Mouse (Mus musculus): ENCODE results near the gene Ctdnep1. TPM values are rescaled to one million over a fixed set of nuclear protein-coding genes. Genes with fewer than 3 reads are reported as not detected.
"Not testable (repeated sequence)": the region's sequence is repeated elsewhere in the genome, so short reads cannot be mapped to it uniquely, and the experiment has no call there.

Gene Ctdnep1
- polyA plus RNA-seq, 1 experiment = 176 TPM

- H3K27ac ChIP-seq (ENCODE audit: insufficient read depth, low read depth, low read length) = no peak within 1 kb of the TSS
- peaks cover 5% of the 10 kb centered on the region; the same call in 1 of the 2 replicates for H3K4me1 ChIP-seq (ENCODE audit: control insufficient read depth, insufficient read depth, low read length)
- TF ChIP-seq CTCF (IDR thresholded peaks at IDR 0.05; ENCODE audit: low read depth, low read length) = no peak
- TF ChIP-seq POLR2A (IDR thresholded peaks at IDR 0.05; ENCODE audit: borderline replicate concordance, low read depth, low read length) = no peak
- H3K4me3 ChIP-seq (ENCODE audit: insufficient read depth, low read length) = peak within 1 kb of the TSS; percentile 41
Measured at GRCm38 (mm10) chr11:69948066-69948762, 32.7 kb upstream of the Ctdnep1 start, which contains the start of gene Slc2a4. TSS of gene Slc2a4 (minus strand) at chr11:69948188.

GRCm38 (mm10) chr11:69948763-69949150 lies 32.2 kb upstream of the Ctdnep1 start:
- Histone ChIP-seq H3K27ac (ENCODE audit: insufficient read depth, low read depth, low read length) (no peak overlapping the region), H3K4me3 (ENCODE audit: insufficient read depth, low read length) (peak overlapping the region; percentile 41), H3K4me1 (ENCODE audit: control insufficient read depth, insufficient read depth, low read length) (peaks cover 5% of the 10 kb centered on the region; the same call in 1 of the 2 replicates)
- TF ChIP-seq CTCF (IDR thresholded peaks at IDR 0.05; ENCODE audit: low read depth, low read length) (peak; percentile 76), POLR2A (IDR thresholded peaks at IDR 0.05; ENCODE audit: borderline replicate concordance, low read depth, low read length) (no peak)

GRCm38 (mm10) chr11:69950807-69951459 lies 30.0 kb upstream of the Ctdnep1 start:
- Histone ChIP-seq H3K27ac (ENCODE audit: insufficient read depth, low read depth, low read length) (no peak overlapping the region), H3K4me3 (ENCODE audit: insufficient read depth, low read length) (no peak overlapping the region), H3K4me1 (ENCODE audit: control insufficient read depth, insufficient read depth, low read length) (peaks cover 5% of the 10 kb centered on the region; the same call in 1 of the 2 replicates)
- no peak for TF ChIP-seq POLR2A (IDR thresholded peaks at IDR 0.05; ENCODE audit: borderline replicate concordance, low read depth, low read length)
- peak; percentile 13; the same call in 1 of the 2 replicates for TF ChIP-seq CTCF (IDR thresholded peaks at IDR 0.05; ENCODE audit: low read depth, low read length)

GRCm38 (mm10) chr11:69952274-69952673 lies 28.7 kb upstream of the Ctdnep1 start:
- no peak for TF ChIP-seq CTCF (IDR thresholded peaks at IDR 0.05; ENCODE audit: low read depth, low read length)
- no peak for TF ChIP-seq POLR2A (IDR thresholded peaks at IDR 0.05; ENCODE audit: borderline replicate concordance, low read depth, low read length)
- H3K4me1 ChIP-seq (ENCODE audit: control insufficient read depth, insufficient read depth, low read length) = peaks cover 5% of the 10 kb centered on the region; the same call in 1 of the 2 replicates
- no peak overlapping the region for H3K27ac ChIP-seq (ENCODE audit: insufficient read depth, low read depth, low read length)
- no peak overlapping the region for H3K4me3 ChIP-seq (ENCODE audit: insufficient read depth, low read length)

- Histone ChIP-seq H3K4me3 (ENCODE audit: insufficient read depth, low read length) (no peak overlapping the region), H3K4me1 (ENCODE audit: control insufficient read depth, insufficient read depth, low read length) (peaks cover 4% of the 10 kb centered on the region; the same call in 1 of the 2 replicates), H3K27ac (ENCODE audit: insufficient read depth, low read depth, low read length) (no peak overlapping the region)
- no peak for TF ChIP-seq CTCF (IDR thresholded peaks at IDR 0.05; ENCODE audit: low read depth, low read length)
- TF ChIP-seq POLR2A (IDR thresholded peaks at IDR 0.05; ENCODE audit: borderline replicate concordance, low read depth, low read length) = no peak
Measured at GRCm38 (mm10) chr11:69953267-69953915, 27.6 kb upstream of the Ctdnep1 start.

GRCm38 (mm10) chr11:69955618-69956017 lies 25.3 kb upstream of the Ctdnep1 start:
- not testable (repeated sequence) for H3K27ac ChIP-seq (ENCODE audit: insufficient read depth, low read depth, low read length); H3K4me3 ChIP-seq (ENCODE audit: insufficient read depth, low read length); H3K4me1 ChIP-seq (ENCODE audit: control insufficient read depth, insufficient read depth, low read length)

- Histone ChIP-seq H3K4me3 (ENCODE audit: insufficient read depth, low read length) (no peak overlapping the region), H3K27ac (ENCODE audit: insufficient read depth, low read depth, low read length) (no peak overlapping the region), H3K4me1 (ENCODE audit: control insufficient read depth, insufficient read depth, low read length) (no peaks in the 10 kb centered on the region)
- TF ChIP-seq CTCF (IDR thresholded peaks at IDR 0.05; ENCODE audit: low read depth, low read length) = no peak
- TF ChIP-seq POLR2A (IDR thresholded peaks at IDR 0.05; ENCODE audit: borderline replicate concordance, low read depth, low read length) = no peak
Measured at GRCm38 (mm10) chr11:69956218-69956617, 24.7 kb upstream of the Ctdnep1 start.

- Histone ChIP-seq H3K4me1 (ENCODE audit: control insufficient read depth, insufficient read depth, low read length) (no peaks in the 10 kb centered on the region), H3K27ac (ENCODE audit: insufficient read depth, low read depth, low read length) (no peak overlapping the region), H3K4me3 (ENCODE audit: insufficient read depth, low read length) (no peak overlapping the region)
- peak; percentile 54; the same call in 1 of the 2 replicates for TF ChIP-seq CTCF (IDR thresholded peaks at IDR 0.05; ENCODE audit: low read depth, low read length)
- no peak for TF ChIP-seq POLR2A (IDR thresholded peaks at IDR 0.05; ENCODE audit: borderline replicate concordance, low read depth, low read length)
Measured at GRCm38 (mm10) chr11:69960616-69961015, 20.3 kb upstream of the Ctdnep1 start.

- no peak overlapping the region for H3K27ac ChIP-seq (ENCODE audit: insufficient read depth, low read depth, low read length)
- H3K4me1 ChIP-seq (ENCODE audit: control insufficient read depth, insufficient read depth, low read length) = no peaks in the 10 kb centered on the region
- no peak overlapping the region for H3K4me3 ChIP-seq (ENCODE audit: insufficient read depth, low read length)
- TF ChIP-seq POLR2A (IDR thresholded peaks at IDR 0.05; ENCODE audit: borderline replicate concordance, low read depth, low read length) = no peak
- TF ChIP-seq CTCF (IDR thresholded peaks at IDR 0.05; ENCODE audit: low read depth, low read length) = no peak
Measured at GRCm38 (mm10) chr11:69961841-69962240, 19.1 kb upstream of the Ctdnep1 start.
